Mouse (Mus musculus) bone marrow macrophage, adult 2 months (primary cell): ENCODE measurements around the gene Lysmd2. TPM values are rescaled to one million over a fixed set of nuclear protein-coding genes. Genes with fewer than 3 reads are reported as not detected.

Experiments
- H3K27ac ChIP-seq: 2 replicates; pipeline ENCODE4 v1.5.1; 2012; ENCODE audit warnings: low read depth, low read length; ENCODE audit not compliant: insufficient read depth
- H3K4me1 ChIP-seq: 2 replicates; pipeline ENCODE4 v1.6.1; 2012; ENCODE audit warnings: low read length; ENCODE audit not compliant: control insufficient read depth, insufficient read depth
- H3K4me3 ChIP-seq: 2 replicates; pipeline ENCODE4 v1.5.1; 2012; ENCODE audit warnings: mild to moderate bottlenecking, low read length, moderate library complexity; ENCODE audit not compliant: insufficient read depth
- CTCF ChIP-seq: IDR thresholded peaks from 2 replicates; pipeline ENCODE4 v1.5.1; 2012; ENCODE audit warnings: low read depth, mild to moderate bottlenecking, low read length, moderate library complexity
- POLR2A ChIP-seq: IDR thresholded peaks from 2 replicates; pipeline ENCODE4 v1.6.1; 2012; ENCODE audit warnings: mild to moderate bottlenecking, low read depth, low read length, borderline replicate concordance
- polyA plus RNA-seq: library from polyadenylated mRNA; stranded (reverse); fragments of >200 nt; gene quantifications from 2 replicates; pipeline ENCODE4 v1.2.4, GENCODE M21; 2012; ENCODE audit not compliant: missing spikeins, insufficient read depth, insufficient read length

Lysmd2 gene
- polyA plus RNA-seq, 1 experiment, result not detected

DNA sequence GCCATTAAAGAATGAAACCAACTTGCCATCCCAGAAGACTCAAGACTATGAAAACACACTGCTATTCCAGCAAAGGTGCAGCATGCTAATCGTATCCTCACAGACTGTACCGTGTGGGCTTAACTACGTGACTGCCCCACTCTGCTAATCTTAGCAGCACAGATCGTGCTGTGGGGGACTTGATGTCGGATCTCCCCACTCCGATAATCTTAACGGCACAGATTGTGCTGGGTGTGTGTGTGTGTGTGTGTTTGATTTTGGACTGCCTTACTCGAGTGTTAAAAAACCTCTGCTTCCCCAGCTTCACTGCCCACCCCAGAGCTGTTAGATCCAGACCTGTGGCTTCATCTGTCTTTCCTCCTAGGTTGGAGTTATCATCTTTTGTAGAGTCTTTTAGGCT lies 35.4 kb downstream of the Lysmd2 start:
- Histone ChIP-seq H3K4me3 (no peak overlapping the region), H3K27ac (no peak overlapping the region), H3K4me1 (no peaks in the 10 kb centered on the region)
- no peak for TF ChIP-seq POLR2A
- no peak for TF ChIP-seq CTCF

DNA sequence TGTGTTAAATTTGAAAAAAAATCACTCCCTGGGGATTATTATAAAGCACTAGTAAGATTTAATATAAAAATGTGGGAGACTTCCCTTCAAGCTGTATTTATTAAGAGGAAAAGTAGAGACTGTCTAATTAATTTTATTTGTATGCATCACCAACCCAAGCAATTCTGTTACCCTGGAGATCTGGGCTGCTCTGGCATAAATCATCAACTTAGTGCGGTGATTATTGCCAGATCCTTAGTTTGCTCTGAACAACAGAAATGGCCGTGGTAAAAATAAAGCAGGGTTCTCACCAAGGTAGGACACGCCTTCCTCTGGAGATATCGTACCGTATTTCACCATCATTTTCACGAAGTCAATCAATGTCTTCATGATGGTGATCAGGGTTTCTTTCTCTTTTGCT lies 39.8 kb downstream of the Lysmd2 start:
- Histone ChIP-seq H3K4me3 (no peak overlapping the region), H3K4me1 (no peaks in the 10 kb centered on the region), H3K27ac (no peak overlapping the region)
- TF ChIP-seq CTCF (no peak), POLR2A (no peak)

DNA sequence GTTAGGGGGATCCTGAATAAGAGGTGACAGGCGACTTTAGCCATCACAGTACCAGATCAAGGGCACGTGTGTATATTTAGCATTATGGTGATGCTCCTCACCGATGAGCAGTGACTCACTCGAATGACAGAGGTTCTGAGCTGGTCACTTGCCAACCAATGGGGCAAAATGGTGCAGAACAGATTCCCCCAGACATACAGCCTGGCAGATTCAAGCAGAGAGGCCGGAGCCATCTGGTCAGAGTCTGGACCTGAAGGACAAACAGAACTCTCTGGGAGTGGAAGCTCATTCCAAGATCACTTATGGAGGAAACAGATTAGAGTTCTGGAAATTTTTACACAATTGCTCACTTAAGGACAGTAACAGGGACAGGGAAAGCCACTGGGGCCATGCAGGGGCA lies 41.1 kb downstream of the Lysmd2 start:
- Histone ChIP-seq H3K4me1 (no peaks in the 10 kb centered on the region), H3K27ac (no peak overlapping the region), H3K4me3 (no peak overlapping the region)
- TF ChIP-seq CTCF (no peak), POLR2A (no peak)

DNA sequence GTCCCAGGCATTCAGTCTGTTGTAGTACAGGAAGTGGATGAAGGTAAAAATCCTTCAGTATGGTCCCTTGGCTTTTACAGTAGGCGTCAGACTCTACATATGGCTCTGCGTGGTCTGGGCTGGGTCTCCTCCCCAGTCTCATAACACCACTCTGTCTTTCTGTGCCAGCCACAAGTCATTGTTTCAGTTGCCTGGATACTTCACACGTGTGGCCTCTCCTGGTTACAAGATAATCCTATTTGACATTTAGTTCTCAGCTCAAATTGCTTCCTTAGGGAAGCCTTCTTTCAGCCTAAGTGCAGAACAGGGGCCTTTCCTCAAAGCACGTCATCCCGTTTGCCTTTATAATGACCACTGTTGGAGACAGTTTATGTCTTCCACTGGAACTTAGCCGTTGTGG lies 47.2 kb downstream of the Lysmd2 start:
- Histone ChIP-seq H3K4me3 (no peak overlapping the region), H3K4me1 (no peaks in the 10 kb centered on the region), H3K27ac (no peak overlapping the region)
- TF ChIP-seq POLR2A (no peak), CTCF (no peak)

DNA sequence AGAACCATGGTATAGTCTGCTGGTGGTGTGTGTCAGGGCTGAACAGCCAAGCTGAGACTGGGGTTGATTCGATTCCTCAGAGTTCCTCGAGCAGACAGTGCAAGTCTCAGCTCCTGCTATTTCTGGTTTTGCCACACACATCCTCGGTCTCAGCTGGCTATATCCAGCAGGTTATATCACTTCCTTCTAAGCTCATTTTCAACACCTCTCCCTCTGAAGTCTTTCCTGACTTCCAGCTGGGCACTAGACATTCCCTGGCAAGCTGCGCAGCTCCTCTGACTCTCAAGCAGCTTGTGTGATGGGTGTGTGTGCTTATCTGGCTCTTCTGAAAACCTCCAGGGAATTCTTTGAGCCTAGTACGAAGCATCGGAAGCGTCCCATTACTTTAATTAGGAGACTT lies 50.7 kb downstream of the Lysmd2 start:
- H3K4me1 ChIP-seq, result no peaks in the 10 kb centered on the region
- no peak for TF ChIP-seq POLR2A
- no peak for TF ChIP-seq CTCF
- H3K27ac ChIP-seq, result no peak overlapping the region
- no peak overlapping the region for H3K4me3 ChIP-seq

DNA sequence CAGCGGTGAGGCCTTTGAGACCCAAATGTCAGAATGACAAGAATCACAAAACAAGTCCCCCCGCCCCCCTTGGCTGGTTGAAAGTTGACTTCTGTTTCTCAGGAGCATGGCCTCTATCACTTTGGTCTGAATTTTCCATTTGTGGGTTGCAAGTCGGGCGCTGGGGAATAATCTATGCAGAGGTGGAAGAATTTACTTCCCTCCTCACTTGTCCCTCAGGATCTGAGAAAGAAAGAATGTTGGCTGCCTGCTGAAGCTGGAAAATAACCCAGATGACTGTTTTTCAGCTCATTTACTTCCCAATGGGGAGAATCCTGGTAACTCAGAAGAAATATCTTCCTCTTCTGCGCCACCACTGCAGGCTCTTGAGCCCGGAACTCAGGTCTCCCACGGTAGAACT lies 52.8 kb downstream of the Lysmd2 start:
- no peak for TF ChIP-seq CTCF
- TF ChIP-seq POLR2A, result no peak
- Histone ChIP-seq H3K4me3 (no peak overlapping the region), H3K4me1 (no peaks in the 10 kb centered on the region), H3K27ac (no peak overlapping the region)

DNA sequence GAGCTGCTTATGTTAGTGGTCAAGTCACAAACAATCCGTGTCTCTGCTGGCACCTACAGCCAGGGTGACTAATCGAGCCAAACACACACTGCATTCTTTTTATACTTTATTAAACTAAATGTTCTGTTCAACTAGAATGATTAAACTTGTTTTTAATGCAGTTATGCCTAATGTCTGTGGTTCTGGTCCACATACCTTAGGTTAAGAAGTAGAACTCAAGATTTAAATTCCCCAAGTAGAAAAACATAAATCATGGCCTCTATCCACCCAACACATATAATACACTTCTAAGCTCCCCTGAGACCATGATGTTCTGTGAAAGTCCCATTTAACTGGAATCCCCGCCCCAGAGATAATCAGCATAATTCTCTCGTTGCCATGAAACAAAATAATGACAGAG lies 54.1 kb downstream of the Lysmd2 start:
- TF ChIP-seq CTCF (no peak), POLR2A (no peak)
- Histone ChIP-seq H3K4me3 (no peak overlapping the region), H3K27ac (no peak overlapping the region), H3K4me1 (no peaks in the 10 kb centered on the region)

DNA sequence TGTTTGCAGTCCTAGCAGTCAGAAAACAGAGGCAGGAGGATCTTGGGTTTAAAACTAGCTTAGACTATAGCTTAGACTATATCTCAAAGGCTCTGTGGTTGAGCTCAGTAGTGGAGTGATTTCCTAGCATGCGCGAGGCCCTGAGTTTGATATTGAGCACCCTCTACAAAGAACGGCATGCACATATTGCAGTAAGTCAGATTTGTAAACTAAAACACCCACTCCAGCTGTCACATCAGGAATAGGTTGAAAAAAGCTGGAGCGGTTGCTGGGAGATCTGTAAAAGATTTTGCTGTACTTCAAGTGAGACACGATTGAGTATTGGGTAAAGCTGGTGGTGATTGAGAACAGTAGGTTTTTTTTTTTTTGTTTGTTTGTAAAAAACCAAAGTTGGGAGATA lies 55.1 kb downstream of the Lysmd2 start:
- TF ChIP-seq POLR2A, result no peak
- TF ChIP-seq CTCF, result no peak
- Histone ChIP-seq H3K27ac (no peak overlapping the region), H3K4me1 (no peaks in the 10 kb centered on the region), H3K4me3 (no peak overlapping the region)

DNA sequence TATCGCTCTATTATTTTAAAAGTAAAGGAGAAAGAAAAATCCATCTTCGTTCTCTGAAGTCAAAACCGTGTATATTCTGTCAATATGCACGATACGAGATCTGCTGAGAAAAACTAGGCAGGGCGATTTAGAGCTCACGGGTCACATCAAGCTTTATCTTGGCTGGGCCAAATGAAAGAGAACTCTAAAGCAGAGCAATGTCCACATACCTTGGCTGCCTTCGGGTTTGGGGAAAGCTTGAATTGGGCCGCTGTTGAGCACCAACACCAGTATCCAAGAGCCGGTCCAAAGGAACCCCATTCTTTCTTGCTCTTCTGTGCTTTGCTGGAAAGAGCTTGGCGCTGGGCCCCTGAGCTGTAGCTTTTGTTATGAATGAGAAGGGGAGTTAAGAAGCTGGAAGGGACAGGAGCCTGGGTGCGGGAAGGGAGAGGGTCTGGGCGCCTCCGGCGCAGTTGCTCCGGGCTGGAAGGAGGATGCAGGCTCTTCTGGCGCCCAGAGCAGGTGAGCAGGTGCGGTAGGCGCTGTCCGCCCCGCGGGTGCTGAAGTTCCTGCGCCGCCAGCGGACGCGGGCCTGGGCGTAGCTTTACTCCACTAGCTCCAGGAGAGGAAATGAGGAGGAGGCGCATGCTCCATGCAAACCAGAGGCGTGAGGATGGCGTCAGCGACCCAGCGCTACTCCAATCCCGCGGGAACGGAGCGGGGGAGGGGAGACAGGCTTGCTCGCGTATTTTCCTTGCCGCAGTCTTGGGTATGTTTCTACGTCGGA lies 58.1 kb downstream of the Lysmd2 start, which contains the start of gene Scg3:
Scg3 (minus strand) TSS at position 631 of the 766 bp plus-strand sequence.
- Histone ChIP-seq H3K27ac (no peak within 1 kb of the TSS), H3K4me1 (no peaks in the 10 kb centered on the region), H3K4me3 (no peak within 1 kb of the TSS)
- TF ChIP-seq CTCF (no peak), POLR2A (no peak)

DNA sequence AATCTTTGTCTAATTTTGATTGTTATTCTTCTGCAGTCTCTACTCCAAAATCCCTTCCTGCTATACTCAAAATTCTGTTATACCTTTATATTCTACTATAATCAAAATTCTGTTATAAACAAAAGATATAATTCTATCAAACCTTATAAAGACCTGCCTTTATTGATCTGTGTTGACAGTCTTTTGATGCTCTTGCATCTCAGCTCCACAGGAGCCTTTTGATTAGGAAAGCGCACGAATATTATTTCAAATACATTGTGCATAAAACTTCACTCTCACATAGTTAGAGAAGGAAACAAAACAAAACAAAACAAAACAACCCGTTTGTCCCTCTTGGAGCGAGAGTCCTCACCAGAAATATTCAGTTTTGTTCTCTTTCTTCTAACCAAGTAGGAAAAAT lies 58.8 kb downstream of the Lysmd2 start:
- no peak for TF ChIP-seq CTCF
- TF ChIP-seq POLR2A, result no peak
- Histone ChIP-seq H3K4me1 (no peaks in the 10 kb centered on the region), H3K27ac (no peak overlapping the region), H3K4me3 (no peak overlapping the region)
